Mouse (Mus musculus): ENCODE measurements at regions not wholly inside any gene's neighbourhood (a gene's known extent, or its start where the extent isn't known, plus 50 kb on each side); places are given as distances from the start of the nearest gene placed in this dataset.

- TF ChIP-seq POLR2A (IDR thresholded peaks at IDR 0.05; ENCODE audit: extremely low read depth, insufficient read depth, low read length) (no peak), CTCF (IDR thresholded peaks at IDR 0.05; ENCODE audit: low read depth, low read length) (no peak)
These were observed 2082.3 kb downstream of the 4930444P10Rik start for GRCm38 (mm10) chr1:14010789-14011188.
